9 mouse cellular contexts compared by ENCODE assay signal in genomic region chr3:114904633-114905423, GRCm38 (mm10). TPM values are rescaled to one million over a fixed set of nuclear protein-coding genes. Genes with fewer than 3 reads are reported as not detected.
DNase-seq lines count a peak whose midpoint lies in the region; ATAC-seq and TF ChIP-seq lines count a peak whose summit lies in the region.
"Had no signal": no experiment of that assay in that cellular context is flagged by ENCODE, and none has a peak within 500 bp of the region (broad histone marks: within the 10 kb centered on the region; RNA-seq: fewer than 3 reads in every experiment).

No protein-coding gene starts in this region.

- H3K4me3 ChIP-seq in intestine, embryonic 14.5 days (ENCODE audit: low read depth, low read length), result no peak overlapping the region; the same call in 1 of the 2 replicates
- no peak overlapping the region for H3K4me3 ChIP-seq in intestine, postnatal 0 days (ENCODE audit: low read depth, low read length)
- H3K4me3 ChIP-seq in forebrain, embryonic 11.5 days (ENCODE audit: low read depth, low read length), result peak overlapping the region; percentile 35
- H3K4me3 ChIP-seq in limb, embryonic 14.5 days (replicated peaks; ENCODE audit: low read length), result no peak overlapping the region

- ATAC-seq in intestine, embryonic 14.5 days (replicated peaks; ENCODE audit: low FRiP score, low TSS enrichment, low read depth), result no peak
- ATAC-seq in intestine, postnatal 0 days, result no peak
- ATAC-seq in cerebellum, adult (ENCODE audit: insufficient number of reproducible peaks, low FRiP score, low TSS enrichment), result peak; percentile 59
- ATAC-seq in forebrain, embryonic 11.5 days (replicated peaks; ENCODE audit: low FRiP score), result peak; percentile 70
- no peak for ATAC-seq in limb, embryonic 14.5 days (ENCODE audit: low FRiP score, low read depth)
- no peak for ATAC-seq in megakaryocyte progenitor cell, adult 5-6 weeks (replicated peaks; ENCODE audit: poor library complexity)

- TF ChIP-seq CTCF in intestine, postnatal 0 days (IDR thresholded peaks at IDR 0.05; ENCODE audit: low read depth), result no peak

- DNase-seq in intestine, embryonic 14.5 days (ENCODE audit: low spot score), result peak; percentile 51
- no peak for DNase-seq in forebrain, embryonic 11.5 days (ENCODE audit: low spot score)
- peak; percentile 25 for DNase-seq in limb, embryonic 14.5 days (ENCODE audit: low spot score)
- no peak for DNase-seq in gastrocnemius, adult 18-20 months (ENCODE audit: low spot score)
- no peak for DNase-seq in urinary bladder, postnatal 10 days (ENCODE audit: low spot score)

- no peak for TF ChIP-seq POLR2A in limb, embryonic 14.5 days (IDR thresholded peaks at IDR 0.05; ENCODE audit: borderline replicate concordance, extremely low read depth, insufficient read depth, insufficient read length)

- no peak overlapping the region for H3K27ac ChIP-seq in intestine, embryonic 14.5 days (ENCODE audit: low read depth)
- no peak overlapping the region for H3K27ac ChIP-seq in intestine, postnatal 0 days (ENCODE audit: low read depth, low read length)
- no peak overlapping the region for H3K27ac ChIP-seq in forebrain, embryonic 11.5 days (ENCODE audit: low read depth, low read length)
- H3K27ac ChIP-seq in limb, embryonic 14.5 days (replicated peaks; ENCODE audit: low read depth, low read length), result no peak overlapping the region

- H3K36me3 ChIP-seq in intestine, embryonic 14.5 days (ENCODE audit: control insufficient read depth, insufficient read depth, low read length), result no peaks in the 10 kb centered on the region
- H3K36me3 ChIP-seq in intestine, postnatal 0 days (ENCODE audit: control insufficient read depth, insufficient read depth), result no peaks in the 10 kb centered on the region
- no peaks in the 10 kb centered on the region for H3K36me3 ChIP-seq in forebrain, embryonic 11.5 days (ENCODE audit: control insufficient read depth, insufficient read depth, low read length)
- H3K36me3 ChIP-seq in limb, embryonic 14.5 days (ENCODE audit: control insufficient read depth, insufficient read depth, low read length), result no peaks in the 10 kb centered on the region

- no peaks in the 10 kb centered on the region for H3K27me3 ChIP-seq in intestine, embryonic 14.5 days (replicated peaks; ENCODE audit: control insufficient read depth, insufficient read depth, low read length)
- H3K27me3 ChIP-seq in intestine, postnatal 0 days (replicated peaks; ENCODE audit: control insufficient read depth, insufficient read depth, low read length), result no peaks in the 10 kb centered on the region
- no peaks in the 10 kb centered on the region for H3K27me3 ChIP-seq in forebrain, embryonic 11.5 days (ENCODE audit: control insufficient read depth, insufficient read depth, low read length)
- H3K27me3 ChIP-seq in limb, embryonic 14.5 days (ENCODE audit: control insufficient read depth, insufficient read depth, low read length), result no peaks in the 10 kb centered on the region

- no peaks in the 10 kb centered on the region for H3K4me1 ChIP-seq in intestine, embryonic 14.5 days (replicated peaks; ENCODE audit: control insufficient read depth, insufficient read depth, low read length)
- H3K4me1 ChIP-seq in intestine, postnatal 0 days (replicated peaks; ENCODE audit: control insufficient read depth, insufficient read depth, low read length), result no peaks in the 10 kb centered on the region
- no peaks in the 10 kb centered on the region for H3K4me1 ChIP-seq in forebrain, embryonic 11.5 days (replicated peaks; ENCODE audit: control insufficient read depth, insufficient read depth, low read length)
- no peaks in the 10 kb centered on the region for H3K4me1 ChIP-seq in limb, embryonic 14.5 days (ENCODE audit: control insufficient read depth, insufficient read depth, low read length)

- no peaks in the 10 kb centered on the region for H3K9me3 ChIP-seq in intestine, embryonic 14.5 days (ENCODE audit: control insufficient read depth, low read length)
- no peaks in the 10 kb centered on the region for H3K9me3 ChIP-seq in intestine, postnatal 0 days (ENCODE audit: control insufficient read depth)
- no peaks in the 10 kb centered on the region for H3K9me3 ChIP-seq in forebrain, embryonic 11.5 days (ENCODE audit: control insufficient read depth, low read length)
- H3K9me3 ChIP-seq in limb, embryonic 14.5 days (ENCODE audit: control insufficient read depth, low read length), result no peaks in the 10 kb centered on the region

- H3K4me2 ChIP-seq in intestine, embryonic 14.5 days (ENCODE audit: low read length), result peak overlapping the region; percentile 34
- no peak overlapping the region for H3K4me2 ChIP-seq in intestine, postnatal 0 days (replicated peaks; ENCODE audit: low read depth)
- H3K4me2 ChIP-seq in forebrain, embryonic 11.5 days (ENCODE audit: low read depth, low read length, severe bottlenecking), result peak overlapping the region; percentile 69
- H3K4me2 ChIP-seq in limb, embryonic 14.5 days (replicated peaks; ENCODE audit: low read depth, low read length, severe bottlenecking), result peak overlapping the region; percentile 20; the same call in 1 of the 2 replicates

- 20% methylated on average over 16 of the region's 16 CpGs for WGBS in intestine, embryonic 14.5 days
- WGBS in intestine, postnatal 0 days, result 22% methylated on average over 16 of the region's 16 CpGs
- 22% methylated on average over 16 of the region's 16 CpGs for WGBS in forebrain, embryonic 11.5 days
- WGBS in limb, embryonic 14.5 days, result 21% methylated on average over 16 of the region's 16 CpGs

- H3K9ac ChIP-seq in intestine, embryonic 14.5 days (ENCODE audit: low read length), result no peak overlapping the region
- no peak overlapping the region for H3K9ac ChIP-seq in intestine, postnatal 0 days (ENCODE audit: low read depth, low read length)
- peak overlapping the region; percentile 23; the same call in 1 of the 2 replicates for H3K9ac ChIP-seq in forebrain, embryonic 11.5 days (ENCODE audit: low read length)
- H3K9ac ChIP-seq in limb, embryonic 14.5 days (ENCODE audit: low read depth, low read length, severe bottlenecking), result no peak overlapping the region

RNA-seq across cellular contexts. Expression of gene Olfm3, which starts 0.9 kb away (rescaled TPM):
- 0.15 and 0.22 TPM in 2 replicates for polyA plus RNA-seq in intestine, embryonic 14.5 days (2014; fragmentation: Nextera tagmentation; extraction: Ambion mirVana)
- polyA plus RNA-seq in intestine, postnatal 0 days (2015; fragmentation: Nextera tagmentation; extraction: Ambion mirVana), result 0.10 TPM in 1 of 2 replicates, not detected in the other
- polyA plus RNA-seq in forebrain, embryonic 11.5 days (2014; fragmentation: Nextera tagmentation; extraction: Ambion mirVana), result 0.84 and 1.0 TPM in 2 replicates
- 0.13 and 0.61 TPM in 2 replicates for polyA plus RNA-seq in limb, embryonic 14.5 days (2012; rRNA removed)
- 0.26 and 0.34 TPM in 2 replicates for polyA plus RNA-seq in limb, embryonic 14.5 days (2014; fragmentation: Nextera tagmentation; extraction: Ambion mirVana)
- total RNA-seq in gastrocnemius, adult 18-20 months (2021), result not detected
- not detected in 2 replicates for total RNA-seq in megakaryocyte progenitor cell, adult 5-6 weeks (2015)
- total RNA-seq in megakaryocyte progenitor cell, adult 5-6 weeks (2017), result not detected in 2 replicates
- total RNA-seq: MEL had no signal

Comparison
In these comparisons a context has a peak if more than half of its experiments do, and no peak if none do; other contexts are left out.
1. ATAC-seq: peak in cerebellum, adult (single experiment) and forebrain, embryonic 11.5 days (single experiment); none in intestine, embryonic 14.5 days (single experiment), intestine, postnatal 0 days (single experiment), limb, embryonic 14.5 days (single experiment) and megakaryocyte progenitor cell, adult 5-6 weeks (single experiment).
2. DNase-seq: peak in intestine, embryonic 14.5 days (single experiment) and limb, embryonic 14.5 days (single experiment); none in forebrain, embryonic 11.5 days (single experiment), gastrocnemius, adult 18-20 months (single experiment) and urinary bladder, postnatal 10 days (single experiment).